Mouse (Mus musculus) liver, postnatal 0 days (tissue): ENCODE measurements around the gene Dnajb9.
A peak's percentile ranks its signal among the peaks of the same experiment; 100 is the strongest.

Experiments
- CTCF ChIP-seq: sonication (generic); IDR thresholded peaks from 2 replicates; pipeline ENCODE4 v1.5.1; 2016; ENCODE audit warnings: antibody characterized with exemption, low read depth
- EP300 ChIP-seq: IDR thresholded peaks from 2 replicates; pipeline ENCODE4 v1.6.1; 2016; ENCODE audit warnings: antibody characterized with exemption, low read depth, mild to moderate bottlenecking

GRCm38 (mm10) chr12:44209141-44209823 is 844 bp downstream of the Dnajb9 start:
- TF ChIP-seq EP300 (no peak), CTCF (peak; percentile 17; the same call in 1 of the 2 replicates)
